Mouse (Mus musculus) CD4-positive, CD25-positive, alpha-beta regulatory T cell, adult 4 months (primary cell): ENCODE data around the gene Asb7. TPM values are rescaled to one million over a fixed set of nuclear protein-coding genes. Genes with fewer than 3 reads are reported as not detected.

ENCODE experiments used
- ATAC-seq: one replicate; pipeline ENCODE4 v1.8.0; 2017
- polyA plus RNA-seq, 2 experiments: library from polyadenylated mRNA; unstranded; fragments of 100-300 nt; shearing (Covaris generic); gene quantifications; one replicate each; pipeline ENCODE4 v1.2.1; 2017

Gene Asb7
- 1 to 10 TPM; 6.8 to 9.3 TPM for polyA plus RNA-seq

- no peak for ATAC-seq
Observed at GRCm38 (mm10) chr7:66689294-66689619, at the start of gene Asb7. TSS of gene Asb7 (minus strand) at chr7:66689596.

GRCm38 (mm10) chr7:66737418-66737817 lies 48.0 kb upstream of the Asb7 start:
- ATAC-seq: no peak

DNA sequence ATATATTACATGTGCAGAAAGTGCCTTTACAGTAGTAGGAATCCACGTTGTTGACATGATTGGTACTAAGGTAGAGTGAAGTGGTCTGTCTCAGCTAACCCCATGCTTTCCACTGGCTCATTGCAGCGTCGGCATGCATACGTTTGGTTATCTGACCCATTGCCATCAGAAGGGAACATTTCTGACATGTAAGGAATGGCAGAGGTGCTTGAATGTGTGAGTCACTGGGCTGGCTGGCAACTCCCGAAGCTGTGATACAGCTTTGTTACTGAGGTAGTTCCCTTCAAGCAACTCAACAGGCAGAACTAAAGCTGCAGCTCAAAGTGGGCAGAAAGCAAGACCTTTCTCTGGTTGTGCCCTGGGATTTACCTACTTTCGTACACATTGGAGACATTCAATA lies 45.6 kb upstream of the Asb7 start:
- no peak for ATAC-seq

DNA sequence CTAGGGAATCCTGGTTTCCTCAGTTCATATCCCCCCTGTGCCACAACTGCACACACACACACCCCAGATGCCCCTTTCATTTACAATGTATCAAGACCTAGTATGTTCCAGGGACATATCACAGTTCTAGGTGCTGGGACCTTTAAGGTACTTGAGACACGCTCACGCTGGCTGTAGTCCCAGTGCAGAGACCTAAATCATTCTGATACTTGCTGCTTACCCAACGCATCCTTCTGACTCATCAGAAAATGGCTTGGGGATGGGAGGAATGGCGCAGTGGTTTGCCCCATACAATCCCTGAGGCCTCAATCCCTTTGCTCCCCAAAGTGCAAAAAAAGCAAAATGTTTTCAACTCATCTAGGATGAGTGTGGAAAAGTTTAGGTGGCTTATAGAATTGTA lies 45.1 kb upstream of the Asb7 start:
- no peak for ATAC-seq

DNA sequence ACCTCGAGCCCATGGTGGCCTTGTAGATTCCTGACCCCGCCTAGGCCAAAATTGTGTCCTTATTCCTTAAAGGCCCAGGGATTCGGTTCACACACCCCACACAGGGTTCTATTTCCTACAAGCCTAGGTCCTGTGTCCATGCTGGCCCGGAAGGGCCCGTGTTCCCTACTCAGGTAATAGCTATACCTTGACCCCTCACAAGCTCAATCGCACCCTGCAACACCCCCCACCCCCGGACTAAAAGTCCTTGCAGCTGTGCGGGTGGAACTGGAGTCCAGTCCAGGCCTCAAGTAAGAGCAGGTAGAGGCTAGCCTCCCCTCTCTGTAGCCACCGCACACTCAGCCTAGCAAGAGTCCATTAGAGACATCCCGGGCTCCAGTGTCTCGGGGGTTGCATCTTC lies 44.5 kb upstream of the Asb7 start:
- no peak for ATAC-seq

DNA sequence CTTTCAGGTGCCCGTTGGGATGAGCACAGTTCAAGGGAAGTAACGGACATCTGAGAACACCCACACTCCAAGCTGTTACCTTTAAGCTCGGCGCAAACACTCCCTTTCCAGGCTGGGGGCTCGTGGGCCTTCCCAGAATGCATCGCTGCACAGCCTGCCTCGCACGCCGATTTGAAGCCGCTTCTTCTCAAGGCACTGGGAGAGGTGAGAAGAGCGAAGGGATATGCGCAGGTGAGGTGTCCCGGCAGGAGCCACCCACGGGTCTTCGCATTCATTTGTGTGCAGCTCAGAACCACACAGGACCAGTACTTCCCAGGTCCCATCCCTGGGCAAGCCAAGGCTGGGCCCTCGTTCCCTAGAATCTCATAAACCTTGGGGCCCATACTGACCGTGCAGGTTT lies 44.0 kb upstream of the Asb7 start:
- no peak for ATAC-seq

GRCm38 (mm10) chr7:66729232-66729631 lies 39.8 kb upstream of the Asb7 start:
- ATAC-seq: no peak

DNA sequence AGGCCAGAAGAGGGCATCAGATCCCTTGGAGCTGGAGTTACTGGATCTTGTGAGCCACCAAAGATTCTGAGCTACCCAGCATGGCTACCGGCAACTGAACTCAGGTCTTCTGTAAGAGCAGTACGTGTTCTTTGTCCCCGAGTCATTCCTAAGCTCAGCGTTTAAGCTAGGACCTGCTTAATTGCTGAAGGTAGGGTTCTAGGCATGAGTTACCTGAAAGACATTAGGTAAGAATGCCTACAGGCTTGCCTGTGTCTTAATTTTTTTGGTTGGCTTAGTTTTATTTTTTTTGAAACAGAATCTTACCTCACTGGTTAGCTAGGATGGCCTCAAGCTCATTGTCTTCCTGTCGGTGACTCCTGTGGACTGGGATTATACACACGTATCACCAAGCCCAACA lies 38.7 kb upstream of the Asb7 start:
- no peak for ATAC-seq

- ATAC-seq: peak; percentile 54
Observed at GRCm38 (mm10) chr7:66724954-66725353, 35.6 kb upstream of the Asb7 start.

DNA sequence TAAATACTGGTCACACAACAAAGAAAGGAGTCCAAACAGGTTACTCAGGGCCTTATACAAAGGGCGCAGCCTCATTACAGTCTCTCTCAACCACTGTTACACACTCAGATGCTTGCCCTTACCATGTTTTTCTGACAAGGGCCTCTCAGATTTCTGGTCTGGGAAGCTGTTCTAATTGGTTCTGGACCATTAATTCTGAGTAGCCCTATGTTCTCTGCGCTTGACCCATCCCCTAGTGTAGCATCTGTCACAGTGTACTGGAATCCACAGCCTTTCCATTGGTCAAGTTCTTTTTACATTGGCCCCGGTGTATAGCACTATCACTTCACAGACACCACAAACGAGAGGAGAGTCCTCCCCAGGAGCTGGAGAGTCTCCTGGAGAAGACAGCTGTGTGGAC lies 35.1 kb upstream of the Asb7 start:
- ATAC-seq: no peak

GRCm38 (mm10) chr7:66711166-66711565 lies 21.8 kb upstream of the Asb7 start:
- no peak for ATAC-seq

GRCm38 (mm10) chr7:66704631-66705030 lies 15.2 kb upstream of the Asb7 start:
- ATAC-seq: no peak

DNA sequence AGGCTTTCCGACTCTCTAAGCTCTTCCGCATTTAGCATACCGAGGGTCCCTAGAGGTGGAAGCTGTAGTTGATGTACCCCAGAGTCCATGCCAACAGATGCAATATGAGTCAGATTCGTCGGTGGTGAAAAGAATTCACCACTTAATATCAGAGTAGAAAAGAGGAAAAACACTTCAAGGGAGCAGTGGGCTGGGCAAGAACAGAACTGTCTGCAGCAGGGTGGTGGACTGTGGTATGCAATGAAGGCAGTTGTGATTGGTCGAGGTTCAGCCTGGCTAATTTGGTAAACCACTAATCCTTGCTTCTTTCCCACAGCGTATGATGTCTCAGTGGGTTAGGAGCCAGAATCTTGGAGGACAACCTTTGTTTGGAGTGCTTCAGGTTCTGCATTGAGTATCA lies 13.3 kb upstream of the Asb7 start:
- ATAC-seq: no peak

GRCm38 (mm10) chr7:66694467-66694866 lies 5.1 kb upstream of the Asb7 start:
- no peak for ATAC-seq

DNA sequence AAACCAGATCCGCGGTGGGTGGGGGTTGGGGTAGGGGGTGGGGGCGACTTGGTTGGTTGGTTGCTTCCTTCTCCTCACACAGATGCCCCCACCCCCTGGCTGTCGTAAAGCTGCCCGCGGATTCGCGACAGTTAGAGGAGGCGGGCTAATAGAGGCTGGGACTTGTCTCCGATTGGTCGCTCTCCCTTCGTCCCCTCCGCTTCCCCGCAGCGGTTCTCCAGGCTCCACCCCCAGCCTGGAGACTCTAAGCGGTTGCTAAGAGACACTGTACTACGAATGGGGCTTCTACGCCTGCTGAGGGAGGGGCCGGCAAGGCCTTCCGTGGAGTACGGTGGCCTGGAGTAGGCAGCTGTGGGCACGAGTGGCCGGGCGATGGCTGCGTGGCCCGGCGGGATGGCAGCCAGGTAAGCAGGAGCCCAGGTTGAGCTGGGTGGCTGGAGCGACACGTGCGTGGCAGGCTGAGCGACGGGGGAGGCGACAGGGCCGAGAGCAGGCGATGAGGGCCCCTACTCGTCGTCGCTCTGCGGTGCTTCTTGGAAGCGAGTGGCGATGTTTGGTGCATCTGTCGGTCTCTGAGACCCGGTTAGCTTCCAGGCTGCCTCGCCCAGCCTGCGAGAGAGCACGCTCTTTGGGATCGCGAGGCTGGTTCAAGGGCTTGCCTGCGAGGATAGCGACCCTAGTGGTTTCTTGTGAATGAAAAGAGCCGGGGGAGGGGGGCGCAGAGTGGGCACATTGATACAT lies 394 bp upstream of the Asb7 start, which contains the start of gene Lins1:
TSS of gene Lins1 (plus strand) at position 270 of the 741 bp plus-strand sequence.
- peak; percentile 98 for ATAC-seq

DNA sequence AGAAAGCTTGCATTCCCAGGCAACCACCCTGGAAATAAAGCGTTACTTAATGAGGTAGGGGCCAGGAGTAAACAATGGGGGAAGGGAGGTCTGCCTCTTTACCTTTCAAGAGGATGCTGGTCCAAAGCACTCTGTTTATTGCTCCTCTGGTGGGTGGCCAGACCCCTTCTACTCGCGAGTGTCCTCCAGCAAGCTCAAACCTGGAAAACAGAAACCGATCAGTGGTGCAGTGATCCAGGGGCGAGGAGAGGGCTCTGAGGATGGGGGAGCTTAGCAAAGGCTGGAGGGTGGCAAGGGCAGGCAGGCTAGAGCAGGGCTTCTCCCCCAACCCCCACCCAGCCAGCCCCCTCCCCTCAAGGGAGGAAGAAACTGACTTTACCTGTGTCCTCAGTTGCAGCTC lies 675 bp downstream of the Asb7 start:
- ATAC-seq: no peak

DNA sequence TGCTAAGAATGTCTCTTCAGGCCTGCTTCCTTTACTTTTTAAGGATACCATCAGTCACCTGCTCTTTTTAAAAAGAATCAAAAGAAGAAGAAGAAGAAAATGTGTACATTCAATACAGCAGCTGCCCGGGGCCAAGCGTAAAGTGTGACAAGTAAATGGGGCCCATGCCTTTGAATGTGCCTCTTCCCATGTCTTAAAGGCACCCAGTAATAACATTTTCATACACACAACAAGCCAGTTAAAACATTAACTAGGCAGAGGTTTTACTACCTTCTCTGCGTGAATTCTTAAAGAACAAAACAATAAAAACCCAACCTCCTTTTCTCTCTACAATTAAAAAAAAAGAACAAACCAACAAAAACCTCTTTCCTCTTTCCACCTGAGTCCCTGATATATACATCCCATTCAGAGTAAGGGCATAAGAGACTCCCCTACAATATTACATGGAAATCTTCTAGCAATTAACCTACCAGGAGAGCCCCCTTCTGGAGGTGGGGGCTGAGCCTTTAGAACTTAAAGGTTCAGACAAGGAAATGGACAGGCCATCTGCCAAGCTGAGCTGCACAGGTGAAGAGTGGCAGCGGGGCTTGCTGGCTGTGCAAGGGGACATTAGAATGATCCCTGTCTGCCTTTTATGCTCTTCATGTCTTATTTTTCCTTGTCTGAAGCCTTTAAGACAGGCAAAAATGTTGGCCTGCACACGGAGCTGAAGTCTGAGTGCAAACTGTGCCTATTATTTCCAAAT lies 7.1 kb downstream of the Asb7 start:
- ATAC-seq: no peak

DNA sequence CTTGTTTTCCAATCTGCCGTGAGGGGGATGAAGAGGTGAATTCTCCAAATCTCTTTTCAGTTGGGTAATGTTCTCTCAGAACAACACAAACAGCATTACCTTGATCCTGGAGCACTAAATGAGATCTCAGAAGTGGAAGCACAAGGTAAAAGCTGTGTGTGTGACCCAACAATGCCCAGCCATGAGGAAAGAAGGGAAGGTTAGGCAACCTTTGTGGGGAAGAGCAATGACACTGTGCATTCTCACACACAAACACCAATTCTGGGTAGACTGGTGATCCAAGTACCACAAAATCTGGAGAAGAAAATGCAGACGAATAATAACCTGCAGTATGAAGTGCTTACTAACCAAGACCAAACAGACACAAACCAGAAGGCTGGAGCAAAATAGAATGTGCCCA lies 13.6 kb downstream of the Asb7 start:
- no peak for ATAC-seq

DNA sequence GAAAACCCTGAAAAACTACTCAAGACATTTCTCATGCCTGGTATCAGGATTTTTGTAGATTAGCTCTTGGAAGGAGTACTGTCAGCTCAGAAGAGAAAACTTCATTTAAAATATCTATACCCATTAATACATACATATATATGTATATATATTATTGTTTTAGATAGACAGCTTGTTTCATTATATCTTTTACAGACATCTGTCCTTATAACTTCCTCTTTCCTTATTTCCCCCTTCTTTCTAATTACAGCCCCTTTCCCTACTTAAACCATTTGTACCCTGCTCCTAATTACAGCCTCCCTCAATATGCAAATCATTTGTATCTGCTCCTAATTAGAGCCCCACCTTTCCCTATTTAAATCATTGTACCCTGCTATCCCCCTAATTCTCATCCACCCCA lies 22.3 kb downstream of the Asb7 start:
- no peak for ATAC-seq

DNA sequence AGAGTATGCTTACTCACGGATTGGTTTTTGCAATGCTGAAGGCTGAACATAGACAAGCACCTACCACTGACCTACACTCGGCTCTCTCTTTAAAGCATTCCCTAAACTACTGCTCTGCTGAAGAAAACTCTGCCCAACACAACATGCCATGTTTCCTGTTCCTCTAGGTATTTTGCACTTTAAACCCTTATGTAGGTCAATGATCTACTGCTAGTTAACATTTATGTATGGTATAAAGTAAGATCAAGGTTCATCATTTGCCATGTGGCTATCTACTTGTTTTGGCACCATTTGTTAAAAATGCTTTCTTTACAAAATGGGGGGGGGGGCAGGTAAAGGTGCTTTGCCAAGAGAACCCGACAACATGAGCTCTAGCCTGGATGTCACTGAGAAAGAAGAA lies 25.8 kb downstream of the Asb7 start:
- no peak for ATAC-seq

- peak; percentile 91 for ATAC-seq
Observed at GRCm38 (mm10) chr7:66661572-66661971, 27.8 kb downstream of the Asb7 start.

GRCm38 (mm10) chr7:66660972-66661371 lies 28.4 kb downstream of the Asb7 start:
- ATAC-seq: no peak

DNA sequence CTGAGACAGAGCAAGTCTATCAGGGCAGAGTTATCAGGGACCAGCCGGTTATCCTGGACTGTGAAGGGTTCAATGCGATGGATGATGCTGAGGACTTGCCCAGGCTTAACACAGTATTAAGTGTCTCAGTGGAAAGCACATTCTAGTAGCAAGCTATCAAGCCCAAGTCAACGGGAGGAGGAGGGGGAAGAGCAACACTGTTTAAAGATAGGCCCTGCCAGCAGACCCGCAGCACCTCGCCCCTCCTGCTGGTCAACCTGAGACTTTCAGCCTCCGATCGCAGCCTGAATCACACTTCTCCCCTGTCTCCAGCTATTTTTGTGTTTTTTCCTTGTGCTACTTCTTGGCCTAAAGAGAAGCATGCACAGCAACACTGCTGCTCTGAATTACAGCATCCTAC lies 29.1 kb downstream of the Asb7 start:
- ATAC-seq: no peak

DNA sequence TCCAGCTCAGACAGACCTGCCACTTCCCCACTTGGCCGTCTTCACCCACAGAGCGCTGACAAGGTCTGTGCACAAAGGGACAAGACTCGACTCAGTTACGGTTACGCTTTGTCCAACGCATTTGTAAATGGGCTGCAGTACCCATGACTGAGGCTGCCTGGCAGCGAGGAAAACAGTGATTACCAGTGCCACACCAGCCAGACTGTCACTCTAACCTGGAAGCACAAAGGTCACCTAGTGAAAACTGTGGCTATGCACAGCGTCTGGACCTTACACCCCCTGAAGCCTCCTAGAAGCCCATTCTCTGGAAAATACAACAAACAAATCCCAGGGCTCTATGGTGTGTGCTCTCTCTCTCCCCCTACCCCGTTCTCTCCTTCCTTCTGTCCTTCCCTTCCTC lies 33.9 kb downstream of the Asb7 start:
- ATAC-seq: no peak

DNA sequence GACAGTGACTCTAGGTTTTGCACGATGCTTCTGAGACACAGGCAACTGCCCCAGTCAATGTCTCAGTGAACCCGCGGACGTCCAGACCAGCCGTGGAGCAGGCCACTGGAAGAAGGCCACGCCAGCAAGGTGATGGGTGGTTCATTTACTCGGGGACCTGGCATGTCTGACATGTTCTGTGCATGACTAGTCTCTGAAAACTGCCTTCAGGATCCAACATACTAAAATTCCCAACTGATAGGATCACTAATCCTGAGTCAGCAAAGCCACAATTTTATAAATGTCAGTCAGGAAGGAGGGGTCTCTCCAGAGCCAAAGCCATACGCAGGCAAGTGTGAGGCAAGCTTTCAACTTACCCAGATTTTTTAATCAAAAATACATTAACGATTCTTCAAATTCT lies 35.8 kb downstream of the Asb7 start:
- no peak for ATAC-seq
